Mouse (Mus musculus) limb, embryonic 14.5 days (tissue): Measurements from ENCODE around the gene Zbtb34. TPM values are rescaled to one million over a fixed set of nuclear protein-coding genes. Genes with fewer than 3 reads are reported as not detected.

Experiments used
- ATAC-seq: fragments of 200-750 bp; cut with Nextera tagmentation; 2 replicates; pipeline ENCODE4 v1.8.0; 2017; ENCODE audit warnings: low read depth, moderate number of reproducible peaks, moderate TSS enrichment; ENCODE audit not compliant: low FRiP score
- DNase-seq: peaks from one replicate; pipeline ENCODE4 v3.0.0-alpha.2; 2015; ENCODE audit warnings: low spot score
- H3K27ac ChIP-seq: fragments of 300-500 bp; sonication (generic); replicated peaks from 2 replicates; pipeline ENCODE4 v1.5.1; 2014; ENCODE audit warnings: low read depth, mild to moderate bottlenecking, low read length, moderate library complexity, mixed read lengths
- H3K27me3 ChIP-seq: fragments of 300-500 bp; sonication (generic); 2 replicates; pipeline ENCODE4 v1.6.1; 2014; ENCODE audit warnings: low read length, mixed read lengths; ENCODE audit not compliant: control insufficient read depth, insufficient read depth
- H3K36me3 ChIP-seq: fragments of 300-500 bp; sonication (generic); 2 replicates; pipeline ENCODE4 v1.6.1; 2014; ENCODE audit warnings: mild to moderate bottlenecking, low read length, moderate library complexity, mixed read lengths; ENCODE audit not compliant: control insufficient read depth, insufficient read depth
- H3K4me1 ChIP-seq: fragments of 300-500 bp; sonication (generic); 2 replicates; pipeline ENCODE4 v1.6.1; 2014; ENCODE audit warnings: antibody characterized with exemption, low read length, mixed read lengths; ENCODE audit not compliant: control insufficient read depth, insufficient read depth
- H3K4me2 ChIP-seq: fragments of 300-500 bp; sonication (generic); replicated peaks from 2 replicates; pipeline ENCODE4 v1.6.1; 2014; ENCODE audit warnings: low read depth, mild to moderate bottlenecking, low read length, moderate library complexity; ENCODE audit not compliant: severe bottlenecking
- H3K4me3 ChIP-seq: fragments of 300-500 bp; sonication (generic); replicated peaks from 2 replicates; pipeline ENCODE4 v1.5.1; 2014; ENCODE audit warnings: low read length
- H3K9ac ChIP-seq: fragments of 300-500 bp; sonication (generic); 2 replicates; pipeline ENCODE4 v1.6.1; 2014; ENCODE audit warnings: mild to moderate bottlenecking, low read depth, low read length, moderate library complexity; ENCODE audit not compliant: severe bottlenecking
- H3K9me3 ChIP-seq: fragments of 300-500 bp; sonication (generic); 2 replicates; pipeline ENCODE4 v1.6.1; 2016; ENCODE audit warnings: low read length; ENCODE audit not compliant: control insufficient read depth
- POLR2A ChIP-seq: fragments of 200-500 bp; IDR thresholded peaks from 2 replicates; pipeline ENCODE4 v1.8.0; 2012; ENCODE audit warnings: inconsistent platforms, mild to moderate bottlenecking, moderate library complexity, borderline replicate concordance; ENCODE audit not compliant: insufficient read depth, insufficient read length; ENCODE audit errors: extremely low read depth
- WGBS: fragments of 180-500 bp; shearing (Covaris S2); extraction: QIAGEN DNeasy Blood & Tissue Kit; methylation state at CpG from one replicate; pipeline ENCODE4 v1.1.7; 2014; 5-methylcytosine and 5-hydroxymethylcytosine counted together
- polyA plus RNA-seq, 2 experiments: library from polyadenylated mRNA; depleted of rRNA in 1 of 2; stranded (reverse) in 1 of 2; unstranded in 1 of 2; fragments of >200 nt; fragmentation: Nextera tagmentation in 1 of 2; extraction: Ambion mirVana in 1 of 2; gene quantifications; 2 replicates each; pipeline versions ENCODE4 v1.2.1 to v1.2.3; 2012 to 2014

Zbtb34 gene
- polyA plus RNA-seq, 2 experiments = 8.4 to 19.0 TPM

DNA sequence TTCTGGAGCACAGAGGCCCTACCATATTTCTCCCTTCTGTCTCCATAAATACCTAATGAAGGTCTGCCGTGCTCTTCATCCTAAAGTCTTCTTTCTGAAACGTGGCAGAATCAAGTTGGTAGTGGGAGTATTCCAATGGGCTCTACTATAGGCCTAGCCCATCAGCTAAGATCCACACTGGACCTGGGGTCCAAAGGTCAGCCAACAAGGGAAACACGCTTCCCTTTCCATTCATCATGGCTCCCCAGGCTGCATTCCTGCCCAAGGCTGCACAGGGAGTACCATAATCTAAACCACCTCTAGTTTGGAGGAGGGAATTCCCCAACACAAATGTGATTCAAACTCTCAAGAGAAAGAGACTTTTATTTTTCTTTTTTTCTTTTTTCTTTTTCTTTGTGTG, 61.7 kb downstream of the Zbtb34 start:
- ATAC-seq = no peak
- WGBS = 84% methylated on average over 3 of the region's 3 CpGs
- H3K4me1 ChIP-seq = no peaks in the 10 kb centered on the region
- no peak overlapping the region for H3K9ac ChIP-seq
- H3K27ac ChIP-seq = no peak overlapping the region
- no peaks in the 10 kb centered on the region for H3K36me3 ChIP-seq
- H3K4me3 ChIP-seq = no peak overlapping the region
- H3K27me3 ChIP-seq = no peaks in the 10 kb centered on the region
- DNase-seq = no peak
- H3K9me3 ChIP-seq = no peaks in the 10 kb centered on the region
- H3K4me2 ChIP-seq = no peak overlapping the region
- TF ChIP-seq POLR2A = no peak

DNA sequence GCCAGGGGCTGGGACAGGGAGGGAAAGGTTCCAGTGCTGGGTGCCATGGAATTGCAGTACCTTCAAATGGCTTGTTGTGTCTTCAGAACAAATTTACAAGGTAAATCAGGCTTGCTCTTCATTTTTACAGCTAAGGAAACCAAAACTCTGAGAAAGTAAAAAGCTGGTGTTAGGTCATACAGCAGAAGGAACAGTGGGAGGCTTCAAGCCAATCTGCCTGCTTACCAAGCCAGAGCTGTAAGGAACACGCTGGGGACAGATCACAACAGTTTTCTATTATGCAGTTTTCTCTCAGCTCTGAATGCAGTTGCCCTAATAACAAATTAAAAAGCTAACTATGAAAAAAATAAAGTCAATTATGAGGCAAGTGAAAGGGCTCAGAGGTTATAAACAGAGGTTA, 62.6 kb downstream of the Zbtb34 start:
- H3K4me2 ChIP-seq = no peak overlapping the region
- no peaks in the 10 kb centered on the region for H3K36me3 ChIP-seq
- 71% methylated on average over 1 of the region's 1 CpGs for WGBS
- no peak overlapping the region for H3K9ac ChIP-seq
- no peaks in the 10 kb centered on the region for H3K9me3 ChIP-seq
- no peak for DNase-seq
- no peak for ATAC-seq
- H3K4me1 ChIP-seq = no peaks in the 10 kb centered on the region
- no peak overlapping the region for H3K27ac ChIP-seq
- H3K27me3 ChIP-seq = no peaks in the 10 kb centered on the region
- H3K4me3 ChIP-seq = no peak overlapping the region
- TF ChIP-seq POLR2A = no peak

DNA sequence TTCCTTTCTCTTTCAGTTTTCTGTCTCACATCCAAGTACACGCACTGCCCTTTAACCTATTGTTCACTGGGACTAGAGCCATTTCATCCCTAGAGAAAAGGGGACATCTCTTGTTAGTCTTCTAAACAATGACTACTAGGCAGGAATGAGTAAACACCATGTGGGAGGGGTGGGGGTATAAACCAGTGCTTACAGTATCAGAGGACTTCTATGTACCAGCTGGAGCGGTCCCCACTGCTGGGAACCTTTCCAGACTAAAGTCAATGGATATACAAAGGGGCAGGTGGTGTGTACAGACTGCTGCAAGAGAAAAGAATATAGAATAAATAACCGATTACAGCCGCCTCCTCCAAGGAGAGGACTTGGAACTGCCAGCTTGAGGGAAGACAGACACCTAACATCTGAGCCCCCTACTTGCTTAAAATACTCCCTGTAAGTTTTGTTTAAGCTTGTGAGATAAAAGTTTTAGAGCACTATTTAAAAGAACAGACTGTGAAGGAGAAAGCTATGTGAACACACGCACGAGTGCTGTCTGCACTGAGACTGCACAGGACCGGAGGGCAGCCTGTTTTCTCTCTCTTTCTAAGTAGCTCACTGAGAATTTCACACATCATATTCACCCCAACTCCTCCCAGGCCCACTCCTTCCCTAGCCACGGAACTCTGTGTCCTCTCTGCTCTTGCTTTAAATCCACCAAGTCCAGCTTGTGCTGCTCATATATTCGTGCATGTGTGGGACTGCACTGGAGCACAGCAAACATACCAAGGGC, 65.2 kb downstream of the Zbtb34 start:
- H3K36me3 ChIP-seq = no peaks in the 10 kb centered on the region
- ATAC-seq (no peak), DNase-seq (no peak)
- no peak for TF ChIP-seq POLR2A
- H3K9ac ChIP-seq = no peak overlapping the region
- WGBS = 73% methylated on average over 9 of the region's 9 CpGs
- no peaks in the 10 kb centered on the region for H3K9me3 ChIP-seq
- no peaks in the 10 kb centered on the region for H3K27me3 ChIP-seq
- H3K27ac ChIP-seq = no peak overlapping the region
- no peaks in the 10 kb centered on the region for H3K4me1 ChIP-seq
- H3K4me2 ChIP-seq = no peak overlapping the region
- H3K4me3 ChIP-seq = no peak overlapping the region

DNA sequence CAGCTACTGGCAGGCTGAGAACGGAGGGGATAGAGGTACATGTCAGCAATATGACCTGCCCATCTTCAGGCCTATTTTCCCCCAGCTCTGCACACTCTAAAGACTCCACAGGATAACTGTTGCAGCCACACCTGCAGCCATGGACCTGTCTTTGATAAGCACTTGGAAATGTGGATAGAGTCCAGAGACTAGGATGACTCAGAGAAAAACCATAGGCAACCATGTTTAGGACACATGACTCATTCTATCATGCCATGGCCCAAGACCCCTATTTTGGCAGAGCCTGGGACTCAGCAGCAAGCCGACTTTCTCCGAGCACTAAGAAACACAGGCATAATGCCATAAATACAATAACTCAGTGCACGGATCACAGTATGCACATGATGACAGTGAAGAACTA, 66.5 kb downstream of the Zbtb34 start:
- Histone ChIP-seq H3K4me1 (no peaks in the 10 kb centered on the region), H3K27me3 (no peaks in the 10 kb centered on the region), H3K4me3 (no peak overlapping the region), H3K9me3 (no peaks in the 10 kb centered on the region), H3K4me2 (no peak overlapping the region), H3K27ac (no peak overlapping the region), H3K36me3 (no peaks in the 10 kb centered on the region), H3K9ac (no peak overlapping the region)
- ATAC-seq = no peak
- no peak for DNase-seq
- WGBS = 96% methylated on average over 4 of the region's 4 CpGs
- TF ChIP-seq POLR2A = no peak

DNA sequence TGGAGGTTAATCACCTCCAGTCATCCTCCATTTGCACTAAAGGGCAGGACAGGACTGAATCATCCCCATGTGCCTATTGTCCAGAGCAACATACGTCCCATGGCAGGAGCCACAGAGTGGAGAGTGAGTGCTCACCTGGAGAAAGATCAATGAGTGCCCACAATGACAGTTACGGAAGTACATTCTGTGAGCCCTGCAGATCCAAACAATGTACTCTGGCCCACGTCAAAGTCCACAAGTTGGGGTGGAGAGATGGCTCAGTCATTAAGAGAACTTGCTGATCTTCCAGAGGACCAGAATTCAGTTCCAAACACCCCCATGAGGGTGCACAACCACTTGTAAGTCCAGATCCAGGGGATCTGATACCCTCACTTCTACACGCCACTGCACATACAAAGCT, 67.2 kb downstream of the Zbtb34 start:
- WGBS = 83% methylated on average over 4 of the region's 4 CpGs
- Histone ChIP-seq H3K9me3 (no peaks in the 10 kb centered on the region), H3K27me3 (no peaks in the 10 kb centered on the region), H3K4me2 (no peak overlapping the region), H3K4me3 (no peak overlapping the region), H3K4me1 (no peaks in the 10 kb centered on the region), H3K27ac (no peak overlapping the region), H3K9ac (no peak overlapping the region), H3K36me3 (no peaks in the 10 kb centered on the region)
- no peak for DNase-seq
- ATAC-seq = no peak
- TF ChIP-seq POLR2A = no peak
